Mouse (Mus musculus) lung, postnatal 10 days (tissue): ENCODE data around the gene Mepce.
A peak's percentile ranks its signal among the peaks of the same experiment; 100 is the strongest.

Experiments
- DNase-seq: peaks from one replicate; pipeline ENCODE4 v3.0.0; 2021

Gene Mepce

GRCm38 (mm10) chr5:137738516-137738915 lies 48.9 kb downstream of the Mepce start:
- DNase-seq, result no peak

- peak; percentile 45 for DNase-seq
These were observed 50.0 kb downstream of the Mepce start for GRCm38 (mm10) chr5:137737400-137737940.

GRCm38 (mm10) chr5:137734289-137735061 lies 53.0 kb downstream of the Mepce start:
- DNase-seq, result no peak

- DNase-seq, result no peak
These were observed 53.7 kb downstream of the Mepce start for GRCm38 (mm10) chr5:137733638-137734288.
